Mouse (Mus musculus) lung, embryonic 15.5 days (tissue): Measurements from ENCODE around the gene Cd4. TPM values are rescaled to one million over a fixed set of nuclear protein-coding genes. Genes with fewer than 3 reads are reported as not detected.

Source experiments
- ATAC-seq: fragments of 200-750 bp; cut with Nextera tagmentation; 2 replicates; pipeline ENCODE4 v1.8.0; 2017; ENCODE audit warnings: moderate number of reproducible peaks, borderline replicate concordance; ENCODE audit not compliant: low FRiP score, low TSS enrichment; ENCODE audit errors: extremely low read depth
- H3K27ac ChIP-seq: fragments of 300-500 bp; sonication (generic); 2 replicates; pipeline ENCODE4 v1.5.1; 2015; ENCODE audit warnings: moderate library complexity, mild to moderate bottlenecking, inconsistent platforms
- H3K27me3 ChIP-seq: fragments of 300-500 bp; sonication (generic); 2 replicates; pipeline ENCODE4 v1.6.1; 2015; ENCODE audit warnings: inconsistent platforms
- H3K36me3 ChIP-seq: fragments of 300-500 bp; sonication (generic); 2 replicates; pipeline ENCODE4 v1.6.1; 2015; ENCODE audit warnings: inconsistent platforms
- H3K4me1 ChIP-seq: fragments of 300-500 bp; sonication (generic); 2 replicates; pipeline ENCODE4 v1.6.1; 2015; ENCODE audit warnings: inconsistent platforms
- H3K4me2 ChIP-seq: fragments of 300-500 bp; sonication (generic); 2 replicates; pipeline ENCODE4 v1.6.1; 2015; ENCODE audit warnings: inconsistent platforms, mild to moderate bottlenecking, moderate library complexity
- H3K4me3 ChIP-seq: fragments of 300-500 bp; sonication (generic); 2 replicates; pipeline ENCODE4 v1.5.1; 2015; ENCODE audit warnings: mild to moderate bottlenecking, inconsistent platforms
- H3K9ac ChIP-seq: fragments of 300-500 bp; sonication (generic); 2 replicates; pipeline ENCODE4 v1.6.1; 2015; ENCODE audit warnings: inconsistent platforms
- H3K9me3 ChIP-seq: fragments of 300-500 bp; sonication (generic); 2 replicates; pipeline ENCODE4 v1.6.1; 2016; ENCODE audit warnings: inconsistent platforms
- WGBS: fragments of 180-500 bp; shearing (Covaris S2); methylation state at CpG from one replicate; pipeline ENCODE4 v1.1.7; 2015; 5-methylcytosine and 5-hydroxymethylcytosine counted together
- polyA plus RNA-seq: library from polyadenylated mRNA; unstranded; fragments of >200 nt; fragmentation: Nextera tagmentation; extraction: Ambion mirVana; gene quantifications from 2 replicates; pipeline ENCODE4 v1.2.1, GENCODE M21; 2015

The Cd4 gene
- polyA plus RNA-seq, 1 experiment from 2014 or later, result 0.26 TPM

- H3K27me3 ChIP-seq, result peaks cover 51% of the 10 kb centered on the region
- peaks cover 16% of the 10 kb centered on the region for H3K4me1 ChIP-seq
- no peak overlapping the region for H3K4me3 ChIP-seq
- no peak overlapping the region for H3K4me2 ChIP-seq
- H3K9ac ChIP-seq, result no peak overlapping the region
- WGBS, result 54% methylated on average over 6 of the region's 7 CpGs
- H3K27ac ChIP-seq, result no peak overlapping the region
- no peaks in the 10 kb centered on the region for H3K36me3 ChIP-seq
- H3K9me3 ChIP-seq, result no peaks in the 10 kb centered on the region
- no peak for ATAC-seq
Observed at GRCm38 (mm10) chr6:124866560-124866959, 21.5 kb downstream of the Cd4 start.

GRCm38 (mm10) chr6:124865766-124866362 lies 22.2 kb downstream of the Cd4 start:
- no peaks in the 10 kb centered on the region for H3K9me3 ChIP-seq
- no peak overlapping the region for H3K9ac ChIP-seq
- no peak overlapping the region for H3K27ac ChIP-seq
- H3K36me3 ChIP-seq, result no peaks in the 10 kb centered on the region
- no peak overlapping the region for H3K4me2 ChIP-seq
- ATAC-seq, result no peak
- H3K27me3 ChIP-seq, result peaks cover 58% of the 10 kb centered on the region
- H3K4me3 ChIP-seq, result no peak overlapping the region
- peaks cover 16% of the 10 kb centered on the region for H3K4me1 ChIP-seq
- WGBS, result 33% methylated on average over 18 of the region's 18 CpGs

- peak; percentile 66; the same call in 1 of the 2 replicates for ATAC-seq
- no peaks in the 10 kb centered on the region for H3K9me3 ChIP-seq
- WGBS, result 1% methylated on average over 38 of the region's 43 CpGs
- peaks cover 23% of the 10 kb centered on the region for H3K4me1 ChIP-seq
- H3K27me3 ChIP-seq, result peaks cover 73% of the 10 kb centered on the region
- peak within 1 kb of the TSS; percentile 50 for H3K4me3 ChIP-seq
- H3K36me3 ChIP-seq, result no peaks in the 10 kb centered on the region
- no peak within 1 kb of the TSS for H3K27ac ChIP-seq
- H3K9ac ChIP-seq, result peak within 1 kb of the TSS; percentile 50
- H3K4me2 ChIP-seq, result peak within 1 kb of the TSS; percentile 96
Observed at GRCm38 (mm10) chr6:124863658-124864298, 24.2 kb downstream of the Cd4 start, which contains the start of gene Gpr162. TSS of gene Gpr162 (minus strand) at chr6:124863983.

GRCm38 (mm10) chr6:124863125-124863657 lies 24.8 kb downstream of the Cd4 start:
- Histone ChIP-seq H3K27ac (no peak overlapping the region), H3K4me3 (peak overlapping the region; percentile 50), H3K36me3 (no peaks in the 10 kb centered on the region), H3K9ac (peak overlapping the region; percentile 50), H3K4me1 (peaks cover 28% of the 10 kb centered on the region), H3K4me2 (peak overlapping the region; percentile 96), H3K27me3 (peaks cover 77% of the 10 kb centered on the region), H3K9me3 (no peaks in the 10 kb centered on the region)
- ATAC-seq, result peak; percentile 5; the same call in 1 of the 2 replicates
- 2% methylated on average over 15 of the region's 16 CpGs for WGBS

GRCm38 (mm10) chr6:124862406-124863124 lies 25.5 kb downstream of the Cd4 start:
- Histone ChIP-seq H3K27me3 (peaks cover 77% of the 10 kb centered on the region), H3K4me3 (0 out of 2 replicates have a peak overlapping the region, but pooled peaks have one; percentile 50), H3K9me3 (no peaks in the 10 kb centered on the region), H3K4me1 (peaks cover 34% of the 10 kb centered on the region), H3K27ac (no peak overlapping the region), H3K4me2 (peak overlapping the region; percentile 96), H3K36me3 (no peaks in the 10 kb centered on the region), H3K9ac (no peak overlapping the region)
- ATAC-seq, result no peak
- WGBS, result 12% methylated on average over 8 of the region's 8 CpGs

GRCm38 (mm10) chr6:124861802-124862201 lies 26.2 kb downstream of the Cd4 start:
- WGBS, result 36% methylated on average over 3 of the region's 3 CpGs
- Histone ChIP-seq H3K4me2 (no peak overlapping the region), H3K27me3 (peaks cover 74% of the 10 kb centered on the region), H3K36me3 (no peaks in the 10 kb centered on the region), H3K9me3 (no peaks in the 10 kb centered on the region), H3K4me3 (no peak overlapping the region), H3K4me1 (peaks cover 35% of the 10 kb centered on the region), H3K9ac (no peak overlapping the region), H3K27ac (no peak overlapping the region)
- no peak for ATAC-seq

GRCm38 (mm10) chr6:124861266-124861665 lies 26.8 kb downstream of the Cd4 start:
- H3K9me3 ChIP-seq, result no peaks in the 10 kb centered on the region
- peaks cover 40% of the 10 kb centered on the region for H3K4me1 ChIP-seq
- H3K36me3 ChIP-seq, result no peaks in the 10 kb centered on the region
- H3K27me3 ChIP-seq, result peaks cover 69% of the 10 kb centered on the region
- 78% methylated on average over 19 of the region's 19 CpGs for WGBS
- no peak overlapping the region for H3K9ac ChIP-seq
- no peak overlapping the region for H3K27ac ChIP-seq
- ATAC-seq, result no peak
- H3K4me3 ChIP-seq, result no peak overlapping the region
- H3K4me2 ChIP-seq, result no peak overlapping the region

GRCm38 (mm10) chr6:124860511-124860910 lies 27.5 kb downstream of the Cd4 start:
- H3K4me1 ChIP-seq, result peaks cover 45% of the 10 kb centered on the region
- 87% methylated on average over 9 of the region's 9 CpGs for WGBS
- peaks cover 61% of the 10 kb centered on the region for H3K27me3 ChIP-seq
- no peak overlapping the region for H3K27ac ChIP-seq
- no peaks in the 10 kb centered on the region for H3K9me3 ChIP-seq
- H3K4me2 ChIP-seq, result no peak overlapping the region
- no peak overlapping the region for H3K4me3 ChIP-seq
- H3K36me3 ChIP-seq, result no peaks in the 10 kb centered on the region
- ATAC-seq, result no peak
- no peak overlapping the region for H3K9ac ChIP-seq

GRCm38 (mm10) chr6:124859725-124860124 lies 28.3 kb downstream of the Cd4 start:
- Histone ChIP-seq H3K9me3 (no peaks in the 10 kb centered on the region), H3K4me3 (no peak overlapping the region), H3K4me1 (peaks cover 49% of the 10 kb centered on the region), H3K9ac (no peak overlapping the region), H3K36me3 (no peaks in the 10 kb centered on the region), H3K27ac (no peak overlapping the region), H3K4me2 (no peak overlapping the region), H3K27me3 (peaks cover 53% of the 10 kb centered on the region)
- WGBS, result 8% methylated on average over 12 of the region's 12 CpGs
- no peak for ATAC-seq

GRCm38 (mm10) chr6:124858561-124859318 lies 29.3 kb downstream of the Cd4 start:
- H3K4me1 ChIP-seq, result peaks cover 49% of the 10 kb centered on the region
- 63% methylated on average over 28 of the region's 28 CpGs for WGBS
- ATAC-seq, result no peak
- peak overlapping the region; percentile 94; the same call in 1 of the 2 replicates for H3K4me2 ChIP-seq
- no peak overlapping the region for H3K27ac ChIP-seq
- no peak overlapping the region for H3K9ac ChIP-seq
- H3K9me3 ChIP-seq, result no peaks in the 10 kb centered on the region
- H3K36me3 ChIP-seq, result no peaks in the 10 kb centered on the region
- H3K4me3 ChIP-seq, result peak overlapping the region; percentile 85; the same call in 1 of the 2 replicates
- H3K27me3 ChIP-seq, result peaks cover 44% of the 10 kb centered on the region

GRCm38 (mm10) chr6:124857840-124858530 lies 30.0 kb downstream of the Cd4 start:
- Histone ChIP-seq H3K9ac (peak overlapping the region; percentile 89), H3K27ac (no peak overlapping the region; the same call in 1 of the 2 replicates), H3K36me3 (0 out of 2 replicates have a peak, but pooled peaks cover 3% of the 10 kb centered on the region), H3K27me3 (peaks cover 39% of the 10 kb centered on the region), H3K4me1 (peaks cover 43% of the 10 kb centered on the region), H3K9me3 (no peaks in the 10 kb centered on the region), H3K4me2 (peak overlapping the region; percentile 94), H3K4me3 (peak overlapping the region; percentile 85)
- 21% methylated on average over 26 of the region's 26 CpGs for WGBS
- no peak for ATAC-seq
